Mouse (Mus musculus) ES-E14 (cell line): Measurements from ENCODE around the gene Hpn.

Experiments used
- HCFC1 ChIP-seq: IDR thresholded peaks from 2 replicates; pipeline ENCODE4 v1.6.1; 2012; ENCODE audit warnings: low read length, inconsistent platforms, borderline replicate concordance; ENCODE audit not compliant: insufficient read depth
- MAFK ChIP-seq: IDR thresholded peaks from 2 replicates; pipeline ENCODE4 v1.6.1; 2014; ENCODE audit warnings: mild to moderate bottlenecking, low read depth, low read length, inconsistent platforms; ENCODE audit not compliant: insufficient read depth
- ZC3H11A ChIP-seq: IDR thresholded peaks from 2 replicates; pipeline ENCODE4 v1.6.1; 2012; ENCODE audit warnings: low read depth, mild to moderate bottlenecking, inconsistent platforms, low read length, borderline replicate concordance
- ZNF384 ChIP-seq: IDR thresholded peaks from 2 replicates; pipeline ENCODE4 v1.6.1; 2012; ENCODE audit warnings: low read depth, low read length, inconsistent platforms

- TF ChIP-seq HCFC1, result no peak
- TF ChIP-seq ZNF384, result no peak
- TF ChIP-seq MAFK, result no peak
- no peak for TF ChIP-seq ZC3H11A
These were observed 62.3 kb downstream of the Hpn start for GRCm38 (mm10) chr7:31052636-31053434.
